Mouse (Mus musculus): ENCODE measurements around the gene Gm20812. TPM values are rescaled to one million over a fixed set of nuclear protein-coding genes. Genes with fewer than 3 reads are reported as not detected.
"Not testable (repeated sequence)": the region's sequence is repeated elsewhere in the genome, so short reads cannot be mapped to it uniquely, and the experiment has no call there.

Gene Gm20812
- not detected in 2 replicates for polyA plus RNA-seq (2016; fragmentation: Nextera tagmentation; extraction: Ambion mirVana)

- H3K4me3 ChIP-seq; H3K9me3 ChIP-seq (replicated peaks); H3K4me1 ChIP-seq; H3K36me3 ChIP-seq; DNase-seq (ENCODE audit: low spot score); H3K27ac ChIP-seq; H3K27me3 ChIP-seq (ENCODE audit: low read depth, poor library complexity, severe bottlenecking): not testable (repeated sequence)
- no CpG with 5 or more reads among the region's 3 CpGs for WGBS
Measured at GRCm38 (mm10) chrY:12381681-12382080, at the start of gene Gm20812. Gene Gm20812 (plus strand): TSS chrY:12381981.

Other genes with a start within 250 kb of the Gm20812 start
- not detected in 2 replicates for gene Gm29554, start 108.0 kb upstream of the Gm20812 start, polyA plus RNA-seq (2016; fragmentation: Nextera tagmentation; extraction: Ambion mirVana)

Data from limb, embryonic 10.5 days (tissue).